Mouse (Mus musculus) small intestine, adult 2 months (tissue): ENCODE measurements around the gene Top2a. TPM values are rescaled to one million over a fixed set of nuclear protein-coding genes. Genes with fewer than 3 reads are reported as not detected.
A peak's percentile ranks its signal among the peaks of the same experiment; 100 is the strongest.

Experiments
- H3K27ac ChIP-seq: fragments of 200-500 bp; 2 replicates; pipeline ENCODE4 v1.5.1; 2012; ENCODE audit warnings: low read depth, low read length, control low read depth, inconsistent platforms; ENCODE audit not compliant: insufficient read depth
- H3K27me3 ChIP-seq: fragments of 200-500 bp; 2 replicates; pipeline ENCODE4 v1.6.1; 2012; ENCODE audit warnings: mild to moderate bottlenecking, moderate library complexity, low read length, inconsistent platforms; ENCODE audit not compliant: control insufficient read depth, insufficient read depth
- H3K36me3 ChIP-seq: fragments of 200-500 bp; 2 replicates; pipeline ENCODE4 v1.6.1; 2012; ENCODE audit warnings: mild to moderate bottlenecking, low read length, control low read depth, inconsistent platforms; ENCODE audit not compliant: control insufficient read depth, insufficient read depth
- H3K4me1 ChIP-seq: fragments of 200-500 bp; 2 replicates; pipeline ENCODE4 v1.6.1; 2012; ENCODE audit warnings: low read length, inconsistent platforms, mixed read lengths; ENCODE audit not compliant: control insufficient read depth, insufficient read depth, insufficient read length
- H3K4me3 ChIP-seq: fragments of 200-500 bp; 2 replicates; pipeline ENCODE4 v1.5.1; 2012; ENCODE audit warnings: low read depth, mild to moderate bottlenecking, control low read depth, inconsistent platforms, low read length, moderate library complexity
- CTCF ChIP-seq: fragments of 200-500 bp; IDR thresholded peaks from 2 replicates; pipeline ENCODE4 v1.5.1; 2012; ENCODE audit warnings: low read depth, mild to moderate bottlenecking, control low read depth, inconsistent platforms, low read length, moderate library complexity, mixed read lengths; ENCODE audit not compliant: insufficient replicate concordance, insufficient read length; ENCODE audit errors: extremely low read depth
- POLR2A ChIP-seq: fragments of 200-500 bp; IDR thresholded peaks from 2 replicates; pipeline ENCODE4 v1.6.1; 2012; ENCODE audit warnings: low read depth, mild to moderate bottlenecking, control low read depth, inconsistent platforms, low read length, moderate library complexity
- WGBS: fragments of 180-500 bp; shearing (Covaris S2); methylation state at CpG from one replicate; pipeline ENCODE4 v1.1.7; 2018; 5-methylcytosine and 5-hydroxymethylcytosine counted together
- polyA plus RNA-seq: library from polyadenylated mRNA; depleted of rRNA; stranded (reverse); fragments of >200 nt; gene quantifications from 2 replicates; pipeline ENCODE4 v1.2.3, GENCODE M21; 2012

The Top2a gene
- polyA plus RNA-seq, 1 experiment: 5.8 TPM

- Histone ChIP-seq H3K4me1 (peaks cover 7% of the 10 kb centered on the region; the same call in 1 of the 2 replicates), H3K27ac (no peak overlapping the region), H3K4me3 (no peak overlapping the region), H3K36me3 (peaks cover 49% of the 10 kb centered on the region), H3K27me3 (no peaks in the 10 kb centered on the region)
- TF ChIP-seq CTCF: no peak
- TF ChIP-seq POLR2A: no peak
- WGBS: 89% methylated on average over 6 of the region's 6 CpGs
These were observed 49.8 kb downstream of the Top2a start for GRCm38 (mm10) chr11:98974213-98974612.

GRCm38 (mm10) chr11:98973584-98973983, 50.4 kb downstream of the Top2a start:
- H3K4me1 ChIP-seq: peaks cover 9% of the 10 kb centered on the region; the same call in 1 of the 2 replicates
- H3K27me3 ChIP-seq: no peaks in the 10 kb centered on the region
- H3K4me3 ChIP-seq: no peak overlapping the region
- no peak for TF ChIP-seq CTCF
- TF ChIP-seq POLR2A: no peak
- H3K27ac ChIP-seq: no peak overlapping the region
- H3K36me3 ChIP-seq: peaks cover 55% of the 10 kb centered on the region
- 83% methylated on average over 14 of the region's 14 CpGs for whole genome bisulfite sequencing

DNA sequence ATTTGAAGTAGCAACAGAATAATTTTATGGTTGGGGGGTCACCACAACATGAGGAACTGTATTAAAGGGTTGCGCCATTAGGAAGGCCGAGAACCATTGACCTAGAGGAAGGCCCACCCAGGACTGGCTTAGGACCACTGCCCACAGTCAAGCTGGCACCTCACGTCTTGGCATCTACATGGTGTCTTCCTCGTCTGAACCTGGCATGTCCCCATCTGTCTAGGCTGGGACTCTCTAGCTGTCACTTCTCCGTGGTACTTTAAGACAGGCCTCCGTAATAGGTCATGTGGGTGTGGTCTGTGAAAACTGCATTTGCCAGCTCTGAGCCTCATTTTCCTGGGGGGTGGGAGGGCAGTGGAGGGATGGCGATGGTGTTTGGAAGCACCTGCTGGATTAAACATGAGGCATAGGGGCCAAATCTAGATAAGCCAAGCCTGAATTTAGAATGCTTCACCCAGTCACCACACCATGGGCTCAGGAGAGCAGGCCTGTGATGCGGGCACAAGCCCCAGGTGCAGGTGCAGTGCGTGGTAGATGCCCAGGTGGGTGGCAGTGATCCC, 51.1 kb downstream of the Top2a start:
- no peak overlapping the region for H3K27ac ChIP-seq
- H3K27me3 ChIP-seq: no peaks in the 10 kb centered on the region
- TF ChIP-seq POLR2A (no peak), CTCF (no peak)
- peaks cover 61% of the 10 kb centered on the region for H3K36me3 ChIP-seq
- 85% methylated on average over 9 of the region's 9 CpGs for WGBS
- peaks cover 9% of the 10 kb centered on the region; the same call in 1 of the 2 replicates for H3K4me1 ChIP-seq
- H3K4me3 ChIP-seq: no peak overlapping the region

DNA sequence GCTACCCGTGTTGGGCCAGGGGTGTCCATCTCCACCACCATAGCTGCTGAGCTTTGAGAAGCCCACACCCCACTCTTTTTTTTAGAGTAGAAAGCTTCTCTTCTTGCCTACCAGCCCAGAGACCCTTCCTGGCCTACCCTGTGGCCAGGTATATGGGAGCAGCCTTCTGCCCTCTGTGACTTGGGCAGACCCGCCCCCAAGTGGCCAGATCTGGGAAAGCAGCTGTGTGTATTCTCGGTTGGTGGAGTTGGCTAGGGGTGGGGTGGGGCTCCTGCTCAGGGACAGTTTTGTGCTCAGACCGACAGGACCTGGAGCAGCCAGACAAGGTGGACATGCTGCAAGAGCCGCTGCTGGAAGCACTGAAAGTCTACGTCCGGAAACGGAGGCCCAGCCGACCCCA, 51.8 kb downstream of the Top2a start:
- no peak overlapping the region for H3K4me3 ChIP-seq
- TF ChIP-seq POLR2A (no peak), CTCF (peak; percentile 89)
- H3K36me3 ChIP-seq: peaks cover 68% of the 10 kb centered on the region
- H3K27ac ChIP-seq: no peak overlapping the region
- H3K27me3 ChIP-seq: no peaks in the 10 kb centered on the region
- peaks cover 9% of the 10 kb centered on the region; the same call in 1 of the 2 replicates for H3K4me1 ChIP-seq
- 59% methylated on average over 9 of the region's 9 CpGs for WGBS

- no peak overlapping the region for H3K4me3 ChIP-seq
- TF ChIP-seq POLR2A (no peak), CTCF (no peak)
- no peaks in the 10 kb centered on the region for H3K27me3 ChIP-seq
- no peak overlapping the region for H3K27ac ChIP-seq
- H3K36me3 ChIP-seq: peaks cover 74% of the 10 kb centered on the region
- H3K4me1 ChIP-seq: peaks cover 9% of the 10 kb centered on the region; the same call in 1 of the 2 replicates
- WGBS: 77% methylated on average over 23 of the region's 23 CpGs
These were observed 52.5 kb downstream of the Top2a start for GRCm38 (mm10) chr11:98971316-98972031.

DNA sequence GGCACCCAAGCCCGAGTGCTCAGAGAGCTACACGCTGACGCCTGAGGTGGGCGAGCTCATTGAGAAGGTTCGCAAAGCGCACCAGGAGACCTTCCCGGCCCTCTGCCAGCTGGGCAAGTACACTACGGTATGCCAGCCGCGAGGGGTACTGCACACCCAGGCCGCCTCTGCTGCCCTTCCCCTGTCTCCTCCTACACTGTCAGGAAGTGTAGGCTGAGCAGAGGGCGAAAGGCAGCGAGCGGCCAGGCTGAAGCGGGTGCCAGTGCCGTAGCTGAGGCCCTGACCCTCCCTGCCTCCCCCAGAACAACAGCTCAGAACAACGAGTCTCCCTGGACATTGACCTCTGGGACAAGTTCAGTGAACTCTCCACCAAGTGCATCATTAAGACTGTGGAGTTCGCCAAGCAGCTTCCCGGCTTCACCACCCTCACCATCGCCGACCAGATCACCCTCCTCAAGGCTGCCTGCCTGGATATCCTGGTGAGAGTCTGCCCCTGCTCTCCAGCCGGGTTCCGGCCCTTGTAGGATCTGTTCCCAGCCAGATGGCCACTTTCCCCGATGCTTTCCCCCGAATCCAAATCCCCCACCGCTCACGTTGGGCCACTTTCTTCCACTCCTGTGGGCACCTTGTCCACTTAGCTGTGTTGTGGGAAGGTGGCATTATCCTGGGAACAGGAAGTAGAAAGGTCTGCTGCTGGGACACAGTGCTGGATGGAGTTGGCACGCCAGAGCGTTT, 53.6 kb downstream of the Top2a start:
- H3K4me3 ChIP-seq: no peak overlapping the region
- 64% methylated on average over 29 of the region's 29 CpGs for WGBS
- H3K27ac ChIP-seq: no peak overlapping the region
- H3K27me3 ChIP-seq: no peaks in the 10 kb centered on the region
- peaks cover 81% of the 10 kb centered on the region for H3K36me3 ChIP-seq
- H3K4me1 ChIP-seq: peaks cover 15% of the 10 kb centered on the region
- TF ChIP-seq CTCF: no peak

DNA sequence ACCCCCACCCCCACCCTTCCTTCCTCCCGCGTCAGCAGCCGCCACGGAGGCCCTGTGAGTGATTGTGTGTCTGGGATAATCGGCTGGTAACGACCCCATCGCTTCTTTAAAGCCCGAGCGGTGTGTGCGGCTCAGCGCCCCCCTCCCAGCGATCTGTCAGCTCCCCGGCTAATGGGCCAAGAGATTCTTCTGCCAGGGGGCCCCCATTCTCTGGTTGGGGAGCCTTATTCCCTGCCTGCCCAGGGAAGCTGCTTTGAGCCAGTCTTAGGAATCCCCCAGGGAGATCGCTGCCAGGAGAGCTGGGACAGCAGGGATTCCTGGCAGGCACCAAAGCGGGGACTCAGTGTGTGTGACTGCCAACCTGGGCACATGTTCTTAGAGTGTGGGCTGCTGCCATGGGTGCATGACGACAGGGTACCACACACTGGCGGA, 54.5 kb downstream of the Top2a start:
- Histone ChIP-seq H3K4me3 (no peak overlapping the region), H3K4me1 (peaks cover 21% of the 10 kb centered on the region), H3K27me3 (no peaks in the 10 kb centered on the region), H3K27ac (no peak overlapping the region), H3K36me3 (peaks cover 80% of the 10 kb centered on the region)
- TF ChIP-seq CTCF: no peak
- no peak for TF ChIP-seq POLR2A
- 78% methylated on average over 17 of the region's 17 CpGs for WGBS
